Mouse (Mus musculus): ENCODE data around the gene Gpr39.

DNA sequence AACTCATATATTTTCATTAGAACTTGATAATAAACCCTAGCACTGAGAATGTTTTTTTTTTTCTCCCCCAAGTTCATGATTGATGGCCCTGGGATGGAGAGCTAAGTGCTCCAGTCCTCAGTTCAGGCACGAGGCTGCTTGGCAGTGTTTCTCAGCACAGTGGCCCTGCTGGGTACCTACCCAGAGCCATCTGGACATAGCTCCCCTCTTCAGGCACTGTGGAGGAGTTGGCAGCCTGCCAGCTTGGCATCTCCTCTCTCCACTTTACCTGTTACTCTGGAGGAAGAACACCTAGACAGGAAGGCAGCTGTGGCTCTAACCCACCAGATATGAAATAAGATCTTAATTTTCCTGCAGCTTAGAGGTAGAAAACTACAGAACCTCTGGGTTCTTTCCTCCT lies 33.2 kb upstream of the Gpr39 start:
- TF ChIP-seq ZNF384 (IDR thresholded peaks at IDR 0.05; ENCODE audit: low read depth, low read length) (no peak), GATA1 (IDR thresholded peaks at IDR 0.05; ENCODE audit: low read depth, low read length) (no peak), TAL1 (IDR thresholded peaks at IDR 0.05; ENCODE audit: low read length) (no peak), ELF1 (IDR thresholded peaks at IDR 0.05; ENCODE audit: low read depth, low read length) (no peak), GABPA (IDR thresholded peaks at IDR 0.05; ENCODE audit: low read depth, low read length) (no peak), CTCF (IDR thresholded peaks at IDR 0.05 in 2 of 3, conservative IDR thresholded peaks at IDR 0.05 in 1 of 3; ENCODE audit: control insufficient read depth in 1 of 3, insufficient read depth in 1 of 3, low read depth in 2 of 3, low read length in 3 of 3, poor library complexity in 1 of 3, severe bottlenecking in 1 of 3) (no peak), MAX (IDR thresholded peaks at IDR 0.05; ENCODE audit: low read length) (no peak), MAZ (IDR thresholded peaks at IDR 0.05; ENCODE audit: low read depth, low read length) (no peak), ZC3H11A (IDR thresholded peaks at IDR 0.05; ENCODE audit: low read depth, low read length) (no peak), UBTF (IDR thresholded peaks at IDR 0.05; ENCODE audit: borderline replicate concordance, insufficient read depth, low read depth, low read length) (no peak), MEF2A (IDR thresholded peaks at IDR 0.05; ENCODE audit: extremely low read depth, insufficient replicate concordance, low read depth, low read length, poor library complexity, severe bottlenecking) (no peak), POLR2A (IDR thresholded peaks at IDR 0.05; ENCODE audit: control insufficient read depth in 1 of 2, insufficient read depth in 1 of 2, low read depth in 1 of 2, low read length in 2 of 2, poor library complexity in 1 of 2) (no peak)

Data from MEL (cell line).